Mouse (Mus musculus) C3H10T1/2 (cell line): ENCODE measurements around the gene Fn3krp. TPM values are rescaled to one million over a fixed set of nuclear protein-coding genes. Genes with fewer than 3 reads are reported as not detected.

ENCODE experiments used
- polyA plus RNA-seq, 2 experiments: library from polyadenylated mRNA; unstranded; fragments of >200 nt; fragmentation: generic; extraction: Trizol; gene quantifications; one replicate each; pipeline ENCODE4 v1.2.1; 2012; ENCODE audit warnings: missing spikeins in 2 of 2

The Fn3krp gene
- polyA plus RNA-seq, result 10 to 100 TPM in 1 of 2 experiments, 1 to 10 TPM in 1; 1.3 to 15.0 TPM

DNA sequence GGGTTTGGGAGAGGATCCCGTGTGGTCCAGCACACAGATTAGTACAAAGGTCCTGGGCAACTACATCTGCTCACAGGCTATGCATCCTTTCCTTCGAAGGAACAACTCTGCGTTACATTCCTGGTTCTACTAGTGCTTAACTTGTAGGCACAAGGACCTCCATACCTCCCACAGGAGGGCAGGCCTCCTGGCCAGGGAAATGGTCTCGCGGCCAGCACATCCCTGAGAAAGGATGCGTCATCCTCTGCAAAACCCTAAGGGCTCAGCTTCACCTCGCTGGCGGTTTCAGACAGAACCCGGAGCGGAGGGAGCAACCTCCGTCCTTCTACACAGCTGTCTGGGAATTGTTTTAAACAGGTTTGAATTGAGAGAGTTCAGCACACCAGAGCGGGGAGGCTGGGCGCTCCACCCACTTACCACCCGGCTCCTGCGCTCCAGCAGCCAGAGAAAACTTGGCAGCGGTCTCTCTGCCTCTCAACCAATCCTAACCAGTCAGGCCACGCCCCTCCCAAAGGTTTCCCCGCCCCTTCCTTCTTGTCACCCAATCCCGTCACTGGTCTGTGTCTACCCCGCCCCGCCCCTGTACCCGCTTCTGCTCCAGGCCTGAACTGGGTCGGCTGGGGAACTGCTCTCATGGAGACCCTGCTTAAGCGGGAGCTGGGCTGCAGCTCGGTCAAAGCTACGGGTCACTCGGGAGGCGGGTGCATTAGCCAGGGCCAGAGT, at the start of gene Fn3krp:
Gene Fn3krp, plus strand, starts transcription at position 572 of the 723 bp plus-strand sequence.

DNA sequence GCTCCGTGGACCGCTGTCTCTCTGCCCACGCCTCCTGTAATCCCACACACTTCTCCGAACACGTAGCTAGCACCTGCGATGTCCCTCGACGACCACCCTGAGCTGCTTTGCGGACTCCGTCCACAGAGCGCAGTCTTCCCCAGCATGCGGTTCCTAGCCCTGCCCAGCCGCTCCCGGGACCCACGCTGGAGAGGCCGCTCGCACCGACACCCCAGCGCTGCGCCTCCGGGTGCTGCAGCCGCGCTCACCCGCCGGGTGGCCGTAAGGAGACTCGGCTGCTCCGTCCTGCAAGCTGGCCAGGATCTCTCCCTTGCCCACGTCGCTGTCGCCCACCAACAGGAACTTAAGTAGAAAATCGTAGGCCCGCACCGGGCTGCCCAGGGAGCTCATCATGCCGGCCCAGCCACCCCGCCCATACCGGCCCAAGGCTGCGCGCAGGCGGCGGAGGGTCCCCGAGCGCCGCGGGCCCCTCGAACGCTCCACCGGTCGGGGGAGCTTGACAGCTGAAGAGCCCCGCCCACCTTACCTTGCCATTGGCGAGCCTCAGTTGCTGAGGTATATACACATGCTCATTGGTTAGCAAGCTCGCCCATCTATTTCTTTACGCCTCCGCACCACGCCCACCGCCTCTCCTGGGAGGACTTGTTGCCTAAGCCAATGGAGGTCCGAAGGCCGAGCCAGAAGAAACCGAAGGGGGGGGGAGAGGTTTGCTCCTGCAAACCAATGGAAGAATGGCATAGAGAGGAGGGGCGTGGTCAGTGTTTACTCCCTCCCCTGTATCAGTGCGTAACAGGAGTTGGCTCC, 33.2 kb upstream of the Fn3krp start, which contains the start of gene Rab40b:
Gene Rab40b, minus strand, starts transcription at position 502 of the 804 bp plus-strand sequence.

DNA sequence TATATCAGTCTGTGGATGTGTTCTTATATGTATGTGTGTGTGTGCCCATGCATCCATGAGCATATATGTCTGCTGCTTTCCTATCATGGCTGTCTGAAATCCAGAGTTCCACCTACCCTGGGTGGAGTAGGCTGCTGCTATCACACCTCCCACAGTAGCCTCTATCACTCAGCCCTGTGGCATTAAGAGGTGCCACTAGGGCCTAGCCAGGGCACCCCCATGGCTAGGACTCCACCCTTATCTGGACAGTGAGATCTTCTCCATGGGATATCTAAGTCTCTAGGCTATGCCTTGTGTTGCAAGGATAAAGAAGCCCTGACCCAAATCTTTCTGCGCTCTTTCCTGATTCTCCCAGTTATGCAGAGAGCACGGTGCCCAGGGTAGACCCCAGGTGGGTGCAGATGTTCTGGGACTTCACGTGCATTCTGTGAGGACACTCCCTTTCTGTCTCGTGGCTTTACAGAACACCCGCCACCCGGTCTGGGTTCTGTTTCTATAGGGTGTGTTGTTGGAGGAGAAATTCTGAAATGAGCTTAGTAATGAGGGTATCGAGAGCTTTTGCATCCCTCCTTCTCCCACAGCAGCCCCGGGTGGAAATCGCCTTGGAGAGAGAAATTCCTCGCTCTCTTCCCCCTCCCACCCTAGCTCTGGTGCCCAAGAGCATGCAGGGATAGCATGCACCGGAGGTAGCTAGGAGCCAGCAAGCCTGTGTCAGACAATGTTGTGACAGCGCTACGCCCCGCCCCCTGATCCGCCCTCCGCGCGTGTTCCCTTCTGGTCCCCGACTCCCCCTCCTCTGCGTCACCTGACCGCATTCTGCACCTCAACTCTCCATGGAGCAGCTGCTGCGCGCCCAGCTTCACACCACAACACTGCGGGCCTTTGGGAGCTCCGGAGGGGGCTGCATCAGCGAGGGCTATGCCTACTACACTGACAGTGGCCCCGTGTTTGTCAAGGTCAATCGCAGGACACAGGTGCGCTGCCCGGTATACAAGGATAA, 13.3 kb downstream of the Fn3krp start, which contains the start of gene Fn3k:
Gene Fn3k, plus strand, starts transcription at position 758 of the 1,000 bp plus-strand sequence.

DNA sequence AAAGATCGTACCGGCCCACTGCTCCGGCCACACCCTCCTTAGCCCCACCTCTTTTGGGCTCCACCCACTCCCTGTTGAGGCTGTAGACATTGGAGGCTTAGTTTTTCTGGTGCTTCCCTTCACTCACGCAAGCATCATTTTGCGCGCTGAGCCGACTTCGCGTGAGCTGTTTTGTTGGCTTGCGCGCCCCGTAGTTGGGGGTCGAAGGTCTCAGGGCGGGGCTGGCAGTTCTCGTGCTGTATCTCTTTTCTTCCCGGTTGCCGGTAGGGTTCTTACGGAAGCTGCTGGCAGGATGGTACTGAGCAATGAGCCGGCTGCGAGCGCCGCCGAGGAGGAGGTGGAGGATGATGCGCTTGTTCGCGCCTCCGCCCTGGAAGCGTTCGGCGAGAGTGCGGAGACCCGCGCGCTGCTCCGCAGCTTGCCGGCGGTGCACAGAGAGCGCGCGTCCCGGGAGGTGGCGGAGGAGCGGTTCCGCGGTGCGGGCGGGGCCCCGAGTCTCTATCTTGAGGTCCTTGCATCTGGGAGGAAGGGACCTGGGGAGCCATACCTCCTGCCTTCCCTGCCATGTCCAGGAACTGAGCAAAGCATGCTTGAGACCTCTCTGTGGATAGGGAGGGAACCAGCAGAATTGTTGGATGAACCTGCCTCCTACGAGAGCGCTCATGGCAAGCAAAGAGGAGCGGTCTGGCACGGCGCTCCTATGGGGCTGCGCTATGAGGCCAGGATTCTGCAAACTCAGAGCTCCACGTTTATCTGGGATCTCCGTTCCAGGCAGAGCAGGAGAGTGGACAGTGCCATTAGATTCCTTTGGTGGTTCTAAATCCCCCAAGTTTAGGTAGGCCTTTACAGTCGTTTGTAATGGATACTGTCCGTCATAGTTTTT, 30.8 kb downstream of the Fn3krp start, which contains the start of gene Tbcd:
Gene Tbcd, plus strand, starts transcription at position 197 of the 883 bp plus-strand sequence.

Other genes with a start within 250 kb of the Fn3krp start
- 10 to 100 TPM in 1 of 2 experiments, 1 to 10 TPM in 1; 7.1 to 18.4 TPM for gene Hexdc, start 217.0 kb upstream of the Fn3krp start, polyA plus RNA-seq
- 10 to 100 TPM; 16.4 to 16.7 TPM for gene Ogfod3, start 216.7 kb upstream of the Fn3krp start, polyA plus RNA-seq
- 10 to 100 TPM; 12.7 to 49.8 TPM for gene Cybc1, start 192.1 kb upstream of the Fn3krp start, polyA plus RNA-seq
- 10 to 100 TPM in 1 of 2 experiments, 1 to 10 TPM in 1; 2.2 to 22.5 TPM for gene Narf, start 184.1 kb upstream of the Fn3krp start, polyA plus RNA-seq
- 10 to 100 TPM; 13.2 to 23.6 TPM for gene Foxk2, start 161.4 kb upstream of the Fn3krp start, polyA plus RNA-seq
- 10 to 100 TPM; 27.4 to 72.2 TPM for gene Wdr45b, start 67.0 kb upstream of the Fn3krp start, polyA plus RNA-seq
- gene Rab40b, start 33.1 kb upstream of the Fn3krp start, polyA plus RNA-seq, result 10 to 100 TPM in 1 of 2 experiments, under 1 TPM in 1; 0.19 to 11.7 TPM
- gene Fn3k, start 13.5 kb downstream of the Fn3krp start, polyA plus RNA-seq, result under 1 TPM; 0.08 to 0.13 TPM
- 100 to 1,000 TPM in 1 of 2 experiments, 10 to 100 TPM in 1; 75.8 to 127 TPM for gene Tbcd, start 30.5 kb downstream of the Fn3krp start, polyA plus RNA-seq
- gene Zfp750, start 97.9 kb downstream of the Fn3krp start, polyA plus RNA-seq, result under 1 TPM; 0.04 to 0.09 TPM